Mouse (Mus musculus) hindbrain, embryonic 12.5 days (tissue): Measurements from ENCODE around the gene Shld1. TPM values are rescaled to one million over a fixed set of nuclear protein-coding genes. Genes with fewer than 3 reads are reported as not detected.
A peak's percentile ranks its signal among the peaks of the same experiment; 100 is the strongest.

Source experiments
- ATAC-seq: fragments of 200-750 bp; cut with Nextera tagmentation; 2 replicates; pipeline ENCODE4 v1.8.0; 2017; ENCODE audit warnings: moderate TSS enrichment; ENCODE audit not compliant: low FRiP score
- H3K27ac ChIP-seq: fragments of 300-500 bp; sonication (generic); 2 replicates; pipeline ENCODE4 v1.5.1; 2016; ENCODE audit warnings: mild to moderate bottlenecking
- H3K27me3 ChIP-seq: fragments of 300-500 bp; sonication (generic); 2 replicates; pipeline ENCODE4 v1.6.1; 2016; ENCODE audit warnings: mild to moderate bottlenecking
- H3K36me3 ChIP-seq: fragments of 300-500 bp; sonication (generic); 2 replicates; pipeline ENCODE4 v1.6.1; 2016; ENCODE audit warnings: mild to moderate bottlenecking
- H3K4me1 ChIP-seq: fragments of 300-500 bp; sonication (generic); 2 replicates; pipeline ENCODE4 v1.6.1; 2016
- H3K4me2 ChIP-seq: fragments of 300-500 bp; sonication (generic); replicated peaks from 2 replicates; pipeline ENCODE4 v1.6.1; 2016; ENCODE audit warnings: mild to moderate bottlenecking
- H3K4me3 ChIP-seq: fragments of 300-500 bp; sonication (generic); 2 replicates; pipeline ENCODE4 v1.5.1; 2016; ENCODE audit warnings: mild to moderate bottlenecking
- H3K9ac ChIP-seq: fragments of 300-500 bp; sonication (generic); 2 replicates; pipeline ENCODE4 v1.6.1; 2016; ENCODE audit warnings: mild to moderate bottlenecking, moderate library complexity
- H3K9me3 ChIP-seq: fragments of 300-500 bp; sonication (generic); replicated peaks from 2 replicates; pipeline ENCODE4 v1.6.1; 2016; ENCODE audit warnings: mild to moderate bottlenecking
- WGBS: fragments of 180-500 bp; shearing (Covaris S2); methylation state at CpG from one replicate; pipeline ENCODE4 v1.1.7; 2016; 5-methylcytosine and 5-hydroxymethylcytosine counted together
- polyA plus RNA-seq: library from polyadenylated mRNA; unstranded; fragments of >200 nt; fragmentation: Nextera tagmentation; extraction: Ambion mirVana; gene quantifications from 2 replicates; pipeline ENCODE4 v1.2.1, GENCODE M21; 2016

The Shld1 gene
- polyA plus RNA-seq, 1 experiment from 2014 or later = 19.9 TPM

GRCm38 (mm10) chr2:132714946-132715345 is 28.2 kb downstream of the Shld1 start:
- no peak for ATAC-seq

GRCm38 (mm10) chr2:132715421-132716070 is 28.8 kb downstream of the Shld1 start:
- Histone ChIP-seq H3K27ac (no peak overlapping the region), H3K9me3 (no peaks in the 10 kb centered on the region), H3K4me1 (peaks cover 11% of the 10 kb centered on the region; the same call in 1 of the 2 replicates), H3K4me3 (no peak overlapping the region), H3K36me3 (peaks cover 5% of the 10 kb centered on the region; the same call in 1 of the 2 replicates), H3K27me3 (no peaks in the 10 kb centered on the region), H3K9ac (no peak overlapping the region), H3K4me2 (no peak overlapping the region)
- peak; percentile 38 for ATAC-seq
- 57% methylated on average over 12 of the region's 12 CpGs for WGBS

More at GRCm38 (mm10) chr2:132714946-132715345, 28.2 kb downstream of the Shld1 start:
- 97% methylated on average over 3 of the region's 3 CpGs for WGBS
- Histone ChIP-seq H3K36me3 (peaks cover 6% of the 10 kb centered on the region; the same call in 1 of the 2 replicates), H3K4me1 (peaks cover 11% of the 10 kb centered on the region; the same call in 1 of the 2 replicates), H3K4me2 (no peak overlapping the region), H3K9ac (no peak overlapping the region), H3K27ac (no peak overlapping the region), H3K4me3 (no peak overlapping the region), H3K27me3 (no peaks in the 10 kb centered on the region), H3K9me3 (no peaks in the 10 kb centered on the region)

DNA sequence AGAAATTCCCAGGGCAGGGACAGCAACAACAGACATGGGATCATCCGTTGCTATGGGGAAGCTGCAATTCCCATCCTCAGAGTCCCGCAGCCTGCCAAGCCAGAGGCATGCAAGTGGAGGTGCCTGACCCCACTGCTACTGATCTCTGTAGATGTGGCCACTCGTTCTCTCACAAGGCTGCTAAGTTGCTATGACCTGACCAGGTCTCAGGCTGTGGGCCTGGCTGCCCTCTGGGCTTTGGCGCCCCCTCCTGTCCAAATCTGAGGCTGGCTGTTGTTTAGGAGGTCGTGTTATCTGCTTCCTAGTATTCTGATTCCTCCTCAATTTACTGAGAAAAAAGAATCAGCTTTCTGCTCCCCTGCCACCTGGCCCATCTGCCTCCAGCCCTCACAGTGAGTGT is 29.4 kb downstream of the Shld1 start:
- Histone ChIP-seq H3K4me3 (no peak overlapping the region), H3K27me3 (no peaks in the 10 kb centered on the region), H3K27ac (no peak overlapping the region), H3K9ac (no peak overlapping the region), H3K36me3 (no peaks in the 10 kb centered on the region), H3K9me3 (no peaks in the 10 kb centered on the region), H3K4me2 (no peak overlapping the region), H3K4me1 (peaks cover 15% of the 10 kb centered on the region)
- WGBS = 34% methylated on average over 5 of the region's 5 CpGs
- ATAC-seq = 0 out of 2 replicates have a peak, but pooled peaks have one; percentile 20

- ATAC-seq = no peak
- Histone ChIP-seq H3K9ac (no peak overlapping the region), H3K4me1 (peaks cover 20% of the 10 kb centered on the region), H3K27me3 (no peaks in the 10 kb centered on the region), H3K9me3 (no peaks in the 10 kb centered on the region), H3K27ac (no peak overlapping the region), H3K4me3 (no peak overlapping the region), H3K4me2 (no peak overlapping the region), H3K36me3 (no peaks in the 10 kb centered on the region)
- 95% methylated on average over 9 of the region's 9 CpGs for WGBS
These were observed 30.3 kb downstream of the Shld1 start for GRCm38 (mm10) chr2:132716901-132717536.

GRCm38 (mm10) chr2:132717537-132717912 is 30.8 kb downstream of the Shld1 start:
- Histone ChIP-seq H3K27me3 (no peaks in the 10 kb centered on the region), H3K9ac (no peak overlapping the region), H3K36me3 (no peaks in the 10 kb centered on the region), H3K4me2 (no peak overlapping the region), H3K9me3 (no peaks in the 10 kb centered on the region), H3K4me1 (peaks cover 20% of the 10 kb centered on the region), H3K4me3 (no peak overlapping the region), H3K27ac (no peak overlapping the region)
- ATAC-seq = no peak
- WGBS = 90% methylated on average over 5 of the region's 5 CpGs

- peak overlapping the region; percentile 66 for H3K27ac ChIP-seq
- H3K9ac ChIP-seq = no peak overlapping the region
- no peaks in the 10 kb centered on the region for H3K36me3 ChIP-seq
- H3K4me1 ChIP-seq = peaks cover 18% of the 10 kb centered on the region
- WGBS = 64% methylated on average over 9 of the region's 9 CpGs
- H3K4me3 ChIP-seq = no peak overlapping the region
- H3K9me3 ChIP-seq = no peaks in the 10 kb centered on the region
- H3K27me3 ChIP-seq = no peaks in the 10 kb centered on the region
- no peak overlapping the region for H3K4me2 ChIP-seq
- ATAC-seq = no peak
These were observed 34.3 kb downstream of the Shld1 start for GRCm38 (mm10) chr2:132720921-132721566.

DNA sequence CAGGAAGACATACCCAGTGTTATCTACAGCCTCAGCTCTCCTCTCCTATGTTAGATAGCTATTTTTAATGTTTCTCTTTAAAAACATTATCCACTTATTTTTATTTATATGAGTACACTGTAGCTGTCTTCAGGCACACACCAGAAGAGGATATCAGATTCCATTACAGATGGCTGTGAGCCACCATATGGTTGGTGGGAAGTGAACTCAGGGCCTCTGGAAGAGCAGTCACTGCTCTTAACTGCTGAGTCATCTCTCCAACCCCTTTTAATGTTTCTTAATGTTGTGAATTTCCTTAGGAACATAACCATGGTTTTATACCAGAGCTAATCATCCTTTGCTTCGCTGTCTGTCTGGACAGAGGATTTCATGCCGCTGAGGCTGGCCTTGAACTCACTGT is 35.1 kb downstream of the Shld1 start:
- WGBS = 95% methylated on average over 2 of the region's 2 CpGs
- Histone ChIP-seq H3K36me3 (no peaks in the 10 kb centered on the region), H3K4me1 (peaks cover 17% of the 10 kb centered on the region), H3K4me2 (no peak overlapping the region), H3K27ac (no peak overlapping the region), H3K4me3 (no peak overlapping the region), H3K9me3 (no peaks in the 10 kb centered on the region), H3K9ac (no peak overlapping the region), H3K27me3 (no peaks in the 10 kb centered on the region)
- no peak for ATAC-seq

DNA sequence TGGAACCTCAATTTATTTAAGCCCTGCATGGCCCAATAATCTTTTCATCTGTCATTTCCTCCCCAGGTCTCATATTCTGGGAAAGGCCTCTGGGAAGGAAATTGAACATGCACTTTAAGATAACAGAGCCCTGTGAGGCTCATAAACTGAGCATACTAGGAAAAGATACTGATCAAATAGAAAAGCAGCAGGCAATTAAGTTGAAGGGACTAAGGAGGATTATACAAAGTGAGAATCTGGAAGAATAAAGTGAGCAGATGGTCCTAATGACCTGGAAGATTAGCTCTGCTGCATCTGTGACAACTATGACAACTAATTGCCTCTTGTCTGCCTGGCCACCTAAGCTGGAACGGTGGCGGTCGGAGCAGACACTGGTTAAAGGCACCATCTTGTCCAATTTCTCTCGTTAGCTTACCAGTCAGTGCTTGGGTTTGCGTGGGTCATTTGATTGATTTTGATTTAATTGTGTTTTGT is 37.3 kb downstream of the Shld1 start:
- H3K9ac ChIP-seq = no peak overlapping the region
- H3K27ac ChIP-seq = peak overlapping the region; percentile 77
- H3K4me1 ChIP-seq = peaks cover 17% of the 10 kb centered on the region
- no peak overlapping the region for H3K4me2 ChIP-seq
- H3K4me3 ChIP-seq = no peak overlapping the region
- 63% methylated on average over 5 of the region's 5 CpGs for WGBS
- H3K27me3 ChIP-seq = no peaks in the 10 kb centered on the region
- no peaks in the 10 kb centered on the region for H3K9me3 ChIP-seq
- H3K36me3 ChIP-seq = no peaks in the 10 kb centered on the region
- peak; percentile 75 for ATAC-seq

DNA sequence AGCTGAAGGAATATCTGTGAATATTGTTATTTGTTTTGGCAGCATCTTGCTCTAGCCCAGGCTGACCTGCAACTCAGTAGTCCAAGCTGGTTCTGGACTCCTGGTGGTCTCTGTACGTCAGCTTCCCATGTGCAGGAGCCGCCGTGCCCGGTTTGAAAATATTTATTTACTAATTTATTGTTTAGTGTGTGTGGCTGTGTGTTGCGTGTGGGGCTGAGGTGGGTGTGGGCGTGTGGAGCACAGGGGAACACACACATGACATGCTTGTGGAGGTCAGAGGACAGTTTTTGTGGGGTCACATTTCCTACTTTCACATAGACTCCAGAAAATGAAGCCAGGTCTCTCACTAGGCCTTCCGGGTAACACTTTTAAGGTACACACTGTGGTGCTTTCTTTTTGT is 37.8 kb downstream of the Shld1 start:
- H3K27me3 ChIP-seq = no peaks in the 10 kb centered on the region
- H3K36me3 ChIP-seq = no peaks in the 10 kb centered on the region
- peak; percentile 12; the same call in 1 of the 2 replicates for ATAC-seq
- WGBS = 87% methylated on average over 7 of the region's 7 CpGs
- H3K9me3 ChIP-seq = no peaks in the 10 kb centered on the region
- no peak overlapping the region for H3K4me2 ChIP-seq
- H3K27ac ChIP-seq = peak overlapping the region; percentile 77
- no peak overlapping the region for H3K9ac ChIP-seq
- no peak overlapping the region for H3K4me3 ChIP-seq
- peaks cover 17% of the 10 kb centered on the region for H3K4me1 ChIP-seq

DNA sequence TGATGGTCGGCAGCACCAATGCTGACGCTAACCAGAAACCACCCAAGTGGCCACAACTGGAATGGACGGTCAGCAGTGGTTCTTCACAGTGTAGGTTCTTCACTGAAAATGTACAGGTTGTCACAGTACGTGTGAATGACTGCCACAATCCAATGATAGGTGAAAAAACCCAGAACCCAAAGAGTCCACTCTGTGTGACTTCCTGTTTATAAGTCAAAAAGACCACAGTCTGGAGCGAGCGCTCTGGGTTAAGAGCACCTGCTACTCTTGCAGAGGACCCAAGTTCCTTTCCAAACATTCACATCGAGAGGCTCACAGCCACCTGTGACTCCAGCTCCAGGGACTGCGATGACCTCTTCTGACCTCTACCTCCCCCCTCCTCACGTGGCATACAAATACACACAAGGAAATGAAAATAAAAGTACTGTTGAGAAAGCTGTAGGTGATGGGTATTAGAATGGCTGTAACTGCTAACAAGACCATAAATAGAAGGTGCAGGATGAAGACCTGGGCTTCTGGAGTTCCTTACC is 38.7 kb downstream of the Shld1 start:
- H3K27ac ChIP-seq = no peak overlapping the region
- H3K36me3 ChIP-seq = no peaks in the 10 kb centered on the region
- 88% methylated on average over 9 of the region's 9 CpGs for WGBS
- H3K9me3 ChIP-seq = no peaks in the 10 kb centered on the region
- H3K9ac ChIP-seq = no peak overlapping the region
- H3K4me2 ChIP-seq = no peak overlapping the region
- no peaks in the 10 kb centered on the region for H3K27me3 ChIP-seq
- no peak for ATAC-seq
- H3K4me1 ChIP-seq = peaks cover 17% of the 10 kb centered on the region
- H3K4me3 ChIP-seq = no peak overlapping the region

GRCm38 (mm10) chr2:132726156-132726555 is 39.4 kb downstream of the Shld1 start:
- no peak overlapping the region for H3K27ac ChIP-seq
- H3K9ac ChIP-seq = no peak overlapping the region
- H3K36me3 ChIP-seq = no peaks in the 10 kb centered on the region
- no peak for ATAC-seq
- peaks cover 13% of the 10 kb centered on the region for H3K4me1 ChIP-seq
- H3K27me3 ChIP-seq = no peaks in the 10 kb centered on the region
- H3K4me3 ChIP-seq = no peak overlapping the region
- no peaks in the 10 kb centered on the region for H3K9me3 ChIP-seq
- 86% methylated on average over 2 of the region's 2 CpGs for WGBS
- no peak overlapping the region for H3K4me2 ChIP-seq

GRCm38 (mm10) chr2:132732940-132733339 is 46.2 kb downstream of the Shld1 start:
- H3K27me3 ChIP-seq = no peaks in the 10 kb centered on the region
- no peaks in the 10 kb centered on the region for H3K9me3 ChIP-seq
- H3K9ac ChIP-seq = no peak overlapping the region
- 96% methylated on average over 5 of the region's 5 CpGs for WGBS
- no peak for ATAC-seq
- no peaks in the 10 kb centered on the region for H3K4me1 ChIP-seq
- no peak overlapping the region for H3K4me2 ChIP-seq
- no peaks in the 10 kb centered on the region for H3K36me3 ChIP-seq
- no peak overlapping the region for H3K4me3 ChIP-seq
- H3K27ac ChIP-seq = no peak overlapping the region
